In the genomic region with DNA sequence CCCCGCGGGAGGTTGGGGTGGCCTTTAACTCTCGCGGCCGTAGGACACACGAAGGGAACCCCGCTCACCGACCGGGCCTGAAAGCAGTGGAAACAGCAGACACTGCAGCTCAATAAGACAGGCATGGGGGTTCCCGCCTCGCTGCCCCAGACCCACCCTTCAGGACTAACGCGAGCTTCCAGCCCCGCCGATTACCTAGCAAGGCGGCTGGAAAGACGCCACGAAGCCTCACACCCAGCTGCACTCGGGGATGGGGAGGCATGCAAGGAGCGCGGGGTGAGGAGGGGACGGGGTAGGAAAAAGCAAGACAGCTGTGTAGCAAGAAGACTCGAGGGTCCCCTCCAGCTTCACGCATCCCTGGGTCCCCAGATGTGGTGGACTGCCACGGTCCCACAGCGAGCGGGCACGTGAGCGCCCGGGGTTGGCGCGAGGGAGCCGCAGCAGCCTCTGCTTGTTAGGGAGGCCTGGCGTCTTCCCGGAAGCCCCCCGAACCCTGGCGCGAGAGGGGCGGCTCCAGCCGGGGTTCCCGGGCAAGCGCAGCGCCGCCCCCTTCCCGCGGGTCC, we compare ENCODE assay signal across 9 mouse cellular contexts. TPM values are rescaled to one million over a fixed set of nuclear protein-coding genes. Genes with fewer than 3 reads are reported as not detected.
DNase-seq lines count a peak whose midpoint lies in the region; ATAC-seq lines count a peak whose summit lies in the region.
"Had no signal": no experiment of that assay in that cellular context is flagged by ENCODE, and none has a peak within 500 bp of the region (broad histone marks: within the 10 kb centered on the region; RNA-seq: fewer than 3 reads in every experiment).

No protein-coding gene starts in this region.

- H3K4me2 ChIP-seq in forebrain, embryonic 15.5 days (replicated peaks): peak overlapping the region; percentile 84
- peak overlapping the region; percentile 89 for H3K4me2 ChIP-seq in midbrain, embryonic 16.5 days (ENCODE audit: low read length)

- peak overlapping the region; percentile 96 for H3K9ac ChIP-seq in forebrain, embryonic 15.5 days (replicated peaks)
- H3K9ac ChIP-seq in midbrain, embryonic 16.5 days (ENCODE audit: low read depth, low read length): peak overlapping the region; percentile 98

- H3K36me3 ChIP-seq in erythroblast, embryonic 14.5 days (ENCODE audit: control insufficient read depth): no peaks in the 10 kb centered on the region
- peaks cover 9% of the 10 kb centered on the region; the same call in 1 of the 2 replicates for H3K36me3 ChIP-seq in forebrain, embryonic 15.5 days
- no peaks in the 10 kb centered on the region for H3K36me3 ChIP-seq in midbrain, embryonic 16.5 days (ENCODE audit: control insufficient read depth, insufficient read depth, low read length)

- peaks cover 76% of the 10 kb centered on the region for H3K27me3 ChIP-seq in erythroblast, embryonic 14.5 days (ENCODE audit: control insufficient read depth)
- no peaks in the 10 kb centered on the region for H3K27me3 ChIP-seq in forebrain, embryonic 15.5 days
- H3K27me3 ChIP-seq in midbrain, embryonic 16.5 days (ENCODE audit: control insufficient read depth, insufficient read depth, low read depth, low read length): no peaks in the 10 kb centered on the region

- H3K4me3 ChIP-seq in erythroblast, embryonic 14.5 days (replicated peaks): peak overlapping the region; percentile 30
- H3K4me3 ChIP-seq in forebrain, embryonic 15.5 days: peak overlapping the region; percentile 64
- peak overlapping the region; percentile 52 for H3K4me3 ChIP-seq in midbrain, embryonic 16.5 days (ENCODE audit: low read depth, low read length)

- DNase-seq in urinary bladder, postnatal 14 days (ENCODE audit: low spot score): peak; percentile 17
- DNase-seq in urinary bladder, postnatal 10 days (ENCODE audit: low spot score): no peak
- peak; percentile 61 for DNase-seq in kidney, postnatal 10 days
- DNase-seq in frontal cortex, adult 2 months (ENCODE audit: extremely low spot score in 1 of 2, low spot score in 1 of 2): no peak

- under 1% methylated on average over 46 of the region's 46 CpGs for WGBS in forebrain, embryonic 15.5 days
- WGBS in midbrain, embryonic 16.5 days: under 1% methylated on average over 43 of the region's 46 CpGs

- peak overlapping the region; percentile 97 for H3K27ac ChIP-seq in forebrain, embryonic 15.5 days (replicated peaks)
- peak overlapping the region; percentile 95 for H3K27ac ChIP-seq in midbrain, embryonic 16.5 days (ENCODE audit: low read length)

- ATAC-seq in erythroblast, adult 5-6 weeks (replicated peaks; ENCODE audit: low FRiP score, poor library complexity, severe bottlenecking): no peak
- peak; percentile 78 for ATAC-seq in forebrain, embryonic 15.5 days (replicated peaks)
- peak; percentile 83 for ATAC-seq in midbrain, embryonic 16.5 days

- peaks cover 5% of the 10 kb centered on the region; the same call in 1 of the 2 replicates for H3K9me3 ChIP-seq in erythroblast, embryonic 14.5 days (ENCODE audit: control insufficient read depth, low read length)
- no peaks in the 10 kb centered on the region for H3K9me3 ChIP-seq in forebrain, embryonic 15.5 days
- H3K9me3 ChIP-seq in midbrain, embryonic 16.5 days (replicated peaks; ENCODE audit: control insufficient read depth, low read length, poor library complexity, severe bottlenecking): no peaks in the 10 kb centered on the region

- no peaks in the 10 kb centered on the region for H3K4me1 ChIP-seq in erythroblast, embryonic 14.5 days (ENCODE audit: control insufficient read depth)
- peaks cover 43% of the 10 kb centered on the region for H3K4me1 ChIP-seq in forebrain, embryonic 15.5 days
- peaks cover 27% of the 10 kb centered on the region for H3K4me1 ChIP-seq in midbrain, embryonic 16.5 days (ENCODE audit: control insufficient read depth, insufficient read depth, low read length)

RNA-seq across cellular contexts. Expression of gene Vash2, which starts 0.5 kb away (rescaled TPM):
- 0.11 TPM in 1 of 2 replicates, not detected in the other for polyA plus RNA-seq in erythroblast, embryonic 14.5 days (2012)
- not detected in 2 replicates for total RNA-seq in erythroblast, adult 5-6 weeks (2015; ENCODE audit: low replicate concordance)
- total RNA-seq in erythroblast, adult 5-6 weeks (2017; ENCODE audit: low replicate concordance): 0.42 TPM in 1 of 2 replicates, not detected in the other
- 84.1 and 88.7 TPM in 2 replicates for polyA plus RNA-seq in forebrain, embryonic 15.5 days (2015; fragmentation: Nextera tagmentation; extraction: Ambion mirVana)
- polyA plus RNA-seq in midbrain, embryonic 16.5 days (2015; fragmentation: Nextera tagmentation; extraction: Ambion mirVana): 83.8 and 86.5 TPM in 2 replicates
- 7.0 and 7.7 TPM in 2 replicates for polyA plus RNA-seq in frontal cortex, adult 2 months (2012; rRNA removed)

RNA-seq across cellular contexts. Expression of gene Flvcr1, which starts 47.4 kb away (rescaled TPM):
- 0.15 and 0.27 TPM in 2 replicates for polyA plus RNA-seq in erythroblast, embryonic 14.5 days (2012)
- total RNA-seq in erythroblast, adult 5-6 weeks (2015; ENCODE audit: low replicate concordance): 9.4 and 13.6 TPM in 2 replicates
- 5.3 and 7.8 TPM in 2 replicates for total RNA-seq in erythroblast, adult 5-6 weeks (2017; ENCODE audit: low replicate concordance)
- 6.9 and 8.1 TPM in 2 replicates for polyA plus RNA-seq in forebrain, embryonic 15.5 days (2015; fragmentation: Nextera tagmentation; extraction: Ambion mirVana)
- polyA plus RNA-seq in midbrain, embryonic 16.5 days (2015; fragmentation: Nextera tagmentation; extraction: Ambion mirVana): 7.8 and 7.9 TPM in 2 replicates
- polyA plus RNA-seq in frontal cortex, adult 2 months (2012; rRNA removed): 19.5 and 19.8 TPM in 2 replicates

RNA-seq across cellular contexts. Expression of gene Angel2, which starts 53.7 kb away (rescaled TPM):
- 0.15 and 0.29 TPM in 2 replicates for polyA plus RNA-seq in erythroblast, embryonic 14.5 days (2012)
- total RNA-seq in erythroblast, adult 5-6 weeks (2015; ENCODE audit: low replicate concordance): 4.2 and 12.1 TPM in 2 replicates
- total RNA-seq in erythroblast, adult 5-6 weeks (2017; ENCODE audit: low replicate concordance): 8.9 and 12.6 TPM in 2 replicates
- 64.6 and 67.6 TPM in 2 replicates for polyA plus RNA-seq in forebrain, embryonic 15.5 days (2015; fragmentation: Nextera tagmentation; extraction: Ambion mirVana)
- 49.0 and 50.4 TPM in 2 replicates for polyA plus RNA-seq in midbrain, embryonic 16.5 days (2015; fragmentation: Nextera tagmentation; extraction: Ambion mirVana)
- 56.1 and 59.6 TPM in 2 replicates for polyA plus RNA-seq in frontal cortex, adult 2 months (2012; rRNA removed)

RNA-seq across cellular contexts. Expression of gene Spata45, which starts 57.8 kb away (rescaled TPM):
- not detected in 2 replicates for polyA plus RNA-seq in erythroblast, embryonic 14.5 days (2012)
- not detected in 2 replicates for total RNA-seq in erythroblast, adult 5-6 weeks (2015; ENCODE audit: low replicate concordance)
- not detected in 2 replicates for total RNA-seq in erythroblast, adult 5-6 weeks (2017; ENCODE audit: low replicate concordance)
- polyA plus RNA-seq in forebrain, embryonic 15.5 days (2015; fragmentation: Nextera tagmentation; extraction: Ambion mirVana): not detected in 2 replicates
- polyA plus RNA-seq in midbrain, embryonic 16.5 days (2015; fragmentation: Nextera tagmentation; extraction: Ambion mirVana): not detected in 2 replicates
- polyA plus RNA-seq in frontal cortex, adult 2 months (2012; rRNA removed): not detected in 2 replicates
- total RNA-seq: left cerebral cortex, postnatal 10 days had no signal

Comparison
In these comparisons a context has a peak if more than half of its experiments do, and no peak if none do; other contexts are left out.
1. DNase-seq: peak in urinary bladder, postnatal 14 days (single experiment) and kidney, postnatal 10 days (single experiment); none in urinary bladder, postnatal 10 days (single experiment) and frontal cortex, adult 2 months (0 of 2).
2. RNA of gene Angel2, which starts 53.7 kb away (polyA plus RNA-seq): 64.6 to 67.6 TPM in forebrain, embryonic 15.5 days, 56.1 to 59.6 TPM in frontal cortex, adult 2 months and 49.0 to 50.4 TPM in midbrain, embryonic 16.5 days; 0.15 to 0.29 TPM in erythroblast, embryonic 14.5 days; every median in the first group is over 10 times any median in the second.
3. Peak in every context shown above with its lines, with median percentiles within 50 percentile points of each other: H3K4me3 ChIP-seq.